Mouse (Mus musculus) lung, postnatal 0 days (tissue): ENCODE data around the gene Abi3bp.

Source experiments
- CTCF ChIP-seq: IDR thresholded peaks from 2 replicates; pipeline ENCODE4 v1.5.1; 2016; ENCODE audit warnings: antibody characterized with exemption, mild to moderate bottlenecking
- EP300 ChIP-seq: IDR thresholded peaks from 2 replicates; pipeline ENCODE4 v1.6.1; 2016; ENCODE audit warnings: antibody characterized with exemption, mild to moderate bottlenecking, control low read depth

- TF ChIP-seq CTCF (no peak), EP300 (no peak)
These were observed 232.4 kb downstream of the Abi3bp start for GRCm38 (mm10) chr16:56710071-56710470.
